Mouse (Mus musculus) lung, postnatal 10 days (tissue): Measurements from ENCODE around the gene Fndc1.

ENCODE experiments used
- DNase-seq: peaks from one replicate; pipeline ENCODE4 v3.0.0; 2021

The Fndc1 gene

GRCm38 (mm10) chr17:7816602-7817001 lies 10.5 kb downstream of the Fndc1 start:
- DNase-seq = no peak

GRCm38 (mm10) chr17:7814433-7814832 lies 12.7 kb downstream of the Fndc1 start:
- DNase-seq = no peak

DNA sequence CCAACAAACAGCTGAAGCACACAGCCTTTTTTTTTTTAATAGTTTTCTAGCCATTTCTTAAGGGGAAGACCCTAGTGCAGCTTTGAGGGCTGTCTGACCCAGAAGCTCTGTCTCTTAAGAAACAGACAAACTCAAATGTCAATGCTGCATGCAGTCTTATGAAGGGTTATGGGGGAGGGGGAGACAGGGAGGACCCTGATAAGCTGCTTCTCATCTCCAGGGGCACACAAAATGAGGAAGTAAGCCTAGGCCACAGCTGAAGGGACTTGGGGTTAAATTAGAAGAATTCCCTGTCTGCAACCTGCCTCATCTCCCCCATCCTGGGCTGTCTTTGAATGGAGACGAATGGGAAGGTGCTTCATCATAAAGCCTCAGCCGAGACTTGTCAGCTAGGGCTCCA lies 19.1 kb downstream of the Fndc1 start:
- no peak for DNase-seq

- no peak for DNase-seq
These were observed 22.0 kb downstream of the Fndc1 start for GRCm38 (mm10) chr17:7805105-7805504.

GRCm38 (mm10) chr17:7802483-7802882 lies 24.6 kb downstream of the Fndc1 start:
- no peak for DNase-seq

GRCm38 (mm10) chr17:7799894-7800293 lies 27.2 kb downstream of the Fndc1 start:
- no peak for DNase-seq

- peak; percentile 25 for DNase-seq
These were observed 31.5 kb downstream of the Fndc1 start for GRCm38 (mm10) chr17:7795584-7795983.

- DNase-seq = no peak
These were observed 31.9 kb downstream of the Fndc1 start for GRCm38 (mm10) chr17:7795168-7795567.

DNA sequence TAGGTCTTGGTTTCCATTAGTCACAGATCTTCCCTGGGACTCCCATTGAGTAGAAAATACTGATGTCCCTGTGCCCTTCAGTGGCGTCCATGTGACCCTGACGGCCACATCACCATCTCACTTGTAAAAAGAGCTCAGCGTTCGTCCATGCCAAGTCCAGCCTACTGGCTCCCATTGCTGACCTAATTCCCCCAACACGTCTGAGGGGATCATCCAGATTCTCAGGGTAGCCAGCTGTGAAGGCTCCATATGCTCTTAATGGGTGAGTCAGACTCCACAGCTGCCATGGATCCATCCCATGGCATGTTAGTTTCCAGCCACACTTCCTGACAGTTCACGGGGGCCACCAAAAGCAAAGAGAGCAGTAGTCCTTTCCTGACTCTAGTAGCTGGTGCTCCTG lies 33.0 kb downstream of the Fndc1 start:
- DNase-seq = peak; percentile 61

DNA sequence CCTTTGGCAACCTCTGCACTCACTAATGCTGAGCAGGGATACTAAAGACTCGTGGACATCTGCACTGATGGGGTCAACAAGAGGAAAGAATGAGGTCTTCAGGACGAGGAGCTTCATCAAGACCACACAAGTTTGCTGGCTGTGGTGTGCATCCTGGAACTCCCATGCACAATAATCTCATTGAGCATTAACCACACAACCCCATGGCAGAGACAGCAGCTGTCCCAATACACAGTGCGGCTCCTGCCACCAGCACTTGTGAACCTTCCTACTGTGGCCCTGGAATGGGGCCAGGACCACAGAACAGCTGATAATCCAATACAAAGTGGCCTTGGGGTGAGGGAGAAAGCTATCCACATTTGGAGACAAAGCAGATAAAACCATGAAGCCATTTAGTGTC lies 36.6 kb downstream of the Fndc1 start:
- DNase-seq = no peak

- DNase-seq = no peak
These were observed 53.0 kb downstream of the Fndc1 start for GRCm38 (mm10) chr17:7774101-7774500.

DNA sequence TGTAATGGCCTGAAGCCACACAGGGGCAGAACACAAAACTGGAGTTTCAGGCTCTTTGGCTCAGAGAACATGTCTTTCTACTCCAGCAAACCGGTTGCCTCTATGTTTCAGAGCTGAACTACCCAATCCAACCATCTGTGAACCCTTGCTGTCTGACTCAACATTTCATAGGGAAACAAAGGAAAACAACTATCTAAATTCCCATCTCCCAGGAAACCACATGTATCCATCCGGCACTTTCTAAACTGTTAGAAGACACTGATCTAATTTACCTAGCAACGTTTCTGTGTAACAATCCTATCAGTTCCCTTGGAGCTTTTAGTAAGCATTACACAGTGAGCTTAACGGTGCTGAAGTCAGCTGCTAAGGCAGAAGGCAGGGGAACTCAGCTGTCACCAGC lies 67.3 kb downstream of the Fndc1 start:
- no peak for DNase-seq

GRCm38 (mm10) chr17:7755001-7755400 lies 72.1 kb downstream of the Fndc1 start:
- peak; percentile 60 for DNase-seq

GRCm38 (mm10) chr17:7753383-7753782 lies 73.7 kb downstream of the Fndc1 start:
- DNase-seq = no peak

GRCm38 (mm10) chr17:7749051-7749815 lies 77.9 kb downstream of the Fndc1 start:
- no peak for DNase-seq

- no peak for DNase-seq
These were observed 80.3 kb downstream of the Fndc1 start for GRCm38 (mm10) chr17:7746841-7747240.

DNA sequence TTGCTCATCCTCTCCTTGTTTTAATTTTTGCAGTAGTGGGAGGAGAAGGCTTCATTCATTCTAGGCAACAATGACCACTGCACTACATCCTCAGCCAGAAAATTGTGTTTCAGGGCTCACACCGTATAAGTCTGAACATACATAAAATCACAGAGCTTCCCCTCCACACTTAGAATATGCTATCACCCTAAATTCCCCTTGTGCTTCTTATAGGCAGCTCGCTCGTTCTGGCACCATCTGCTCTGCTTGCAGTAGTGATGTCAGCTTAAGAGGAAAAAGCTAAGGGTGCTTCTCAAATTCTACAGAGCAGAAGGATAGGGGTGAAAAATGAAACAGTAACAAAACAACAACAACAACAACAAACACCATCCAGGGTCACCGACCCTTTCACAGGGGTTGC lies 82.1 kb downstream of the Fndc1 start:
- DNase-seq = no peak

DNA sequence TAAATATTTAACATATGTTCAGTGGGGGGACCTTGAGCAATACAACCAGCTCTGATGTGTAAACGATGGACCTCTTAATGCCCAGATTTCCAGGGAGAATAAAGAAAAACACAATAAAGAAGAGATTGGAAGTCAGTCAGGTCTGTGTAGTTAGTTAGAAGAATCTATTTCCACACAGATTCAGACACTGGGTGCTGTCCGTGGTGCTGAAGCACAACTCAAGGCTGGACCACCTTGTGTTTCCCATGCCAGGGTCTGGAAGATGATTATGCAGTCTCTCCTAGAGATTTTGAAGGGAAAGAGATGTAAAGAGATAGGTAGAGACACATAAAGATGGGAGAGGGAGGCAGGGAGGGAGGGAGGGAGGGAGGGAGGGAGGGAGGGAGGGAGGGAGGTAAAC lies 86.1 kb downstream of the Fndc1 start:
- peak; percentile 63 for DNase-seq

- no peak for DNase-seq
These were observed 104.1 kb downstream of the Fndc1 start for GRCm38 (mm10) chr17:7722991-7723390.

DNA sequence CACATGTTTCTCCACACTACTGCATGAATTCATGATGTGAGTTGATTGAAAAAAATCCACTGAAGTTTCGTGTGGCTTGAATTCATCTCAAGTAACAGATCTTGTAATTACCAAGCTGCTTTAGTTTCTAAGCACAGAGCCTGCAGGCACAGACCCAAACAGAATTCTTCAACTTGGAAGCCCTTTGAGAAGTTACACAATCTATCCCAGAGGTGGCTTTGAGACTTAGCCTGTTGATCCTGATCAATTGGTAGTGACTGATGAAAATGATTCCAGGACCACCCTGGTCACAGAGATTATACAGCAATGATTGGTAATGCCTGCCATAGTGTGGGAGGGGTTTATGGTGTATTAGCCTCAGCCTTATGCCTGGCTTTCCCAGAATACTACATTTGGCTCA lies 108.2 kb downstream of the Fndc1 start:
- DNase-seq = no peak

DNA sequence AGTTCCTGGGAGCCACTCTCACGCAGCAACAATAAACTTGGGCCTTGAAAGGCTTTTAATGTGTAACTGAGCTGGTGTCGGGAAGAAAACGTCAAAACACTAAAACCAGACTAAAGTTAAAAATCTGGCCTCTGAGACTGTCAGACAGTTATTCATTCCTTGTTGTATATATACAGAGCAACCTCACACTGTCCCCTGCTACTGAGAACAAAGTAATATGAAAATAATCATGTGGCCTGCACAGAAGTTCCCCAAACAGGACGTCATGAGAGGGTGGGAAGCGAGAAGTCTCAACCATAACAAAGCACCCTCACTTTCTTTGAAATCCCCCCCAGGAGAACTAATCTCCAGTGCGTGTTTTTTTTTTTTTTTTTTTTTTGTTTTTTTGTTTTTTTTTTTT lies 109.2 kb downstream of the Fndc1 start:
- peak; percentile 29 for DNase-seq

- DNase-seq = peak; percentile 71
These were observed 114.1 kb downstream of the Fndc1 start for GRCm38 (mm10) chr17:7713020-7713419.

DNA sequence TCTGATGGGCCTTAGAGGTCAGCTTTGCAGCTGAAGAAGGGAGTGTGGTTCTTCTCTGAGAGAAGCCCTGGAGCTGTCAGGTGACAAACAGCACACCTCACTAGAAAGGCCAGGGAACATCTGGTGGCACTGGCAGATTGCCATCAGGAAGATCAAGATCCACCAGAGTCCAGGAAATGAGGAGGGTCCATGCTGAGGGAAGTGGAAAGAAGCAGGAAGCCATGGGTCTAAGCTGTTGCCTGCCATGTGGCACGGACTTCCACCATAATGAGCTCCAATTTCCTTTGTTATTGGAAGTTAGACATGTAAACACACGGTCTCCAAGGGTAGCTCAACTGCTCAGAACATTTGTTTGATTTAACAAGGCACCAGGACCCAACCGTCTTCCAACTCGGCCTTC lies 120.0 kb downstream of the Fndc1 start:
- DNase-seq = peak; percentile 47

DNA sequence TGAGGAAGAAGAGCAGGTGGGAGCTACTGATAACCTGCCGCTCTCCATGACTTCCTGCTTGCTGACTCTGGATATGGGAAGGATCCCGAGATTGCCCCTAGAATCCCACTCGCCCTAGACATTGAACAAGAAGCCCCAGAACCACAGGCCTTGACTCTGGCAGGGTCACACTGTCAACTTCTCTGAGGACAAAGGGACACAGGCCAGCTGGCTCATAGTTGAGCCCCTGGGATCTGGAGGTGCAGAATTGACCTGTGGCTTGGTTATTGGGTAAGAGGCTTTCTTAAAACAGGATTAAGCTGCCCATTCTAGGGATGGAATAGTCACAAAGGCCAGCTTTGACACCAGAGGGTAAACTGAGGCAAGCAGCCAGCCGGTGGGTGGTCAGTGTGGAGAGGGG lies 136.8 kb downstream of the Fndc1 start:
- DNase-seq = no peak
